Mouse (Mus musculus): ENCODE measurements around the gene Kcng3.

Gene Kcng3

DNA sequence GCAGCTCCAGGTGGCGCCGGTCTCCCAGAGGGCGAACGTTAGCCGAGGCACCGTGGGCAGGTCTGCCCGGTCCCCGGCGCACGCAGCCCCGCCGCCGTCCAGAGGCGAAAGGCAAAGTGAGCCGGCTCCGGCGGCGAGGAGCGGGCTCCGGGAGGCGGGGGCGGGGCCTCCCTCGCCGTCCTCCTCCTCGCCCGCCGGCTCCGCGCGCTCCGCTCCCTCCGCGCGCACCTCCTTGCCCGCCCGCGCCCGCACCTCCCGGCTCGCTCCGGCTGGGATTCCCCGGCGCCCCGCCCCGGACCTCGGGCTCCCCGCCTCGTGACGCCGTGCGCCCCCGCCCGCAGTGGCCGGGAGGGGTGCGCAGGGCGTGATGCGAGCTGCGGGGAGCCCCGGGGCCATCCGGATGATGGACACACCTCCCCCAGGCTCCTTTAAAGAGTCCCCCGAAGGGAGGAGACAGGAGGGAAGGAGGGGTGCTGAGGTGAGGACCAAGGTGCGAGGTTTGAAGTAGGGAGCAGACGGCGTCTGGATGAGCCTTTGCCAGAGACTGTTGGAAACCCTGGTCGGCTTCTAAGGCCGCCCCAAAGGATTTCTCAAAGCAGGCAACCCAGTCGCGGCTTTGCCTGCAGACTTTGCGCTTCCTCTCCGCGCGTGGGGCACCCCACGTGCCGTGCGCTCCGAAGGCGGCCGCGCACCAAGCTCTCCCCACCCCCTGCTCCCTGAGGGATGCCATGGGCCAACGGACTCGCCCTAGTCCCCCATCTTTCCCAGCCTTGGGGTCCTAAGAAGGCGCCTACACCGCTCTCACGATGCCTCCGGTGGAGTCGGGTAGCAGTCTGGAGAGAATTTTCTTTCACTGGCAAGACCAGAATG lies at the start of gene Kcng3:
Kcng3 (minus strand) TSS at position 113 of the 870 bp plus-strand sequence.
- no peak for DNase-seq (ENCODE audit: low read depth, low spot score)

DNA sequence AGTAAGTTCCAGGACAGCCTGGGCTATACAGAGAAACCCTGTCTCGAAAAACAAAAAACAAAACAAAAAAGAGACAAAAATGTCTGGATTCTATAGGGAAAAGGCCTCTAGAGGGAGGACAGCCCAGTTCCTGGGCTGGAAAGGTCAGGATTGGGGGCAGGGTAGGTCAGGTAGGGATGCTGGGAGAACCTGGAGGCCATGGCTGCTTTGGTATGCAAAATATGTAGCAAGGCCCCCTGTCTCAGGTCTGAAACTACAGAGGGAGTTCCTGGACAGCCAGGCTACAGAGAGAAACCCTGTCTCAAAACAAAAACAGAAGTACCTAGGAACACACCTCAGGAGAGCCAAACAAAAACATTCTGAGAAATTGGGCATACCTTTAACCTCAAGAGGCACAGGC lies 45.7 kb upstream of the Kcng3 start:
- DNase-seq (ENCODE audit: low read depth, low spot score): no peak

- no peak for DNase-seq (ENCODE audit: low read depth, low spot score)
These were observed 41.0 kb upstream of the Kcng3 start for GRCm38 (mm10) chr17:83672685-83673084.

DNA sequence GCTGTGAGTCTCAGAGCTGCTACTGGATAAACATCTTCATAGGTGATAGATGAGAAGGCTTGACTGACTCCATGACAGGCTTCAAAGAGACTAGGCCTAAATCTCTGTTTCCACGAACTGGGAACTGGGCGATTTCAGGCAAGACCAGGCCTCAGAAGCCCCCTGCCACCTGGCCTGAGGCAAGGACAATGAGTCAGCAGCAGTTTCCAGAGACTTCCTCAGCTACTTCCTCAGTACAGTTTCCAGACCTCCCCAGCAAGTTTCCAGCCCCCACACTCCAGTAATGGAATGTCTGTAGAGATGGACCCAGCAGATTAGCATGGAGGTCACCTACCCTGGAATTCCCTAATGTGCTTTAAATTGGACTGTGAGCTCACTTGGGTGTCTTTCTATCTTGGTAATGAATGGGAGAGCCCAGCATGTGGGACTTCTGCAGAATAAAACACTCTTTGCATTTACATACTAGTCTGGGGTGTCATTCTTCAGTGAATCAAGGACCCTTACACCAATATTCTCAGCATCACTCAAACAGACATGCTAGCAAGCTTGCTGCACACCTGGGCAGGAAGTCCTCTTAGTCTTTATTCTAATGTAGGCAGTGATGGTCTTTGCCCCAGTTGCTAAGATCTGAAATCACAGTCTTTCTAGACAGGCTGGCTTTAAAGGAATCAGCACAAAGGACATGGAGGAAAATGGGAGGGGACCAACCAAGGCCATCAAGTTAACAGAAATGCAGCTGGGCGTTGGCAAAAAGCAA lies 36.4 kb upstream of the Kcng3 start:
- no peak for DNase-seq (ENCODE audit: low read depth, low spot score)

DNA sequence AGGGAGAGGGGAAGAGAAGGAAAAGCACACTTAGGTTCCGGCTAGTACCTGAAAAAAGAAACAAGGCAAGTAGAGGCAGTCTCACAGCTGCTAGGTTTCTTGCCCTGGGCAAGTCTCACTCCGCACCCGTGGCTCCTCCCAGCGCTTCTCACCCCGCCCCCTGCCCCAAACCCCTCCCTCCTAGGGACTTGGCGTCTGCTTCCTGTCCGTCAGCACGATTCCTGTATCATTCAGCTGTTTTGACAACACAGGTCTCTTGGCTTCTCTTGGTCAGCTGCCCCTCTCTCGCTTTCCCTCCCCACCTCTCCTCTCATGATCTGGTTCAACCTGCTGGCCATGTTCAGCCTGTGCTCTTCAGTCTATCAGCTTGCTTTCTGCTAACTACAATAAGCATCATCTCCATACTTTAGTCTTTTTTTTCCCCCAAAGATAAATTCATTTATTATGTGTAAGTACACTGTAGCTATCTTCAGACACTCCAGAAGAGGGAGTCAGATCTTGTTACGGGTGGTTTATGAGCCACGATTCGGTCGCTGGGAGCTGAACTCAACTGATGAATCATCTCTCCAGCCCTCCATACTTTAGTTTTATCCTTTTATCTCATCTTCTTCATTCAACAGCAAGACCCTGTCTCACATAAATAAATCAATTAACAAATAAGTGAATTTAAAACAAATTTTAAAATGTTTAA lies 35.0 kb upstream of the Kcng3 start:
- DNase-seq (ENCODE audit: low read depth, low spot score): peak; percentile 61

DNA sequence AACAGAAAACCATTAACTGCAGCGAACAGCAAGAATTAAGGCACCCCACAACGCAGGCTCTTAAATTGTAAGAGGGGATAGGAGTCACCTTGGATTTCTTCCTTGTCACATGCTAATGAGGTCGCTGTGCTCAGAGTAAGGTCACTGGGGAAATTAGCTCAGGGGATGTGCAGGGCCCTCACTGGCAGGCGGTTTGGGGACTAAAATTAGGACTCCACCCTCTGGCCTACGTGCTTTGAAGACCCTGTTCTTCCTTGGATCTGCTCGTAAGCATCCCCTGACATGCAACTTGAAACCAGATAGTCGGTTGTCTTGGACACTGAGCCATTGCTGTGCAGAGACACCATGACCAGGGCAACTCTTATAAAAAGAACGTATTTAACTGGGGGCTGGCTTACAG lies 33.1 kb upstream of the Kcng3 start:
- DNase-seq (ENCODE audit: low read depth, low spot score): no peak

- DNase-seq (ENCODE audit: low read depth, low spot score): no peak
These were observed 27.2 kb upstream of the Kcng3 start for GRCm38 (mm10) chr17:83658943-83659342.

DNA sequence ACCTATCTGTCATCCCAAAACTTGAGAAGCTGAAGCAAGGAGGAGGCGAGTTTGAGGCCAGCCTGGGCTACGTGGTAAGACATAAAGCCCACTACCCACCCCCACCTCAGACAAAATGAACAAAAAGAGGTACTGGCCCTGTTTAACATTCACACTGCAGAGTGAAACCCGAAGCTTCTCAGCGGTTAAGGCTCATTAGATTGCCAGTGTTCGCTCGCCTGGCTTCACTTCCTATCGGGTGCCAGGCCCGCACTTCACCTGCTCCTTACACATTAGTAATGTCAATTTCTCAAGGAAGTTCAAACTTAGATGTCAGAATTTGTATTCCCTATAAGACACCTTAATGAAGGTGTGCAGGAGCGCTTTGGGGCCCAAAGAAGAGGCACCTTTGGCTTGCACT lies 25.7 kb upstream of the Kcng3 start:
- DNase-seq (ENCODE audit: low read depth, low spot score): no peak

GRCm38 (mm10) chr17:83655732-83656131 lies 24.0 kb upstream of the Kcng3 start:
- DNase-seq (ENCODE audit: low read depth, low spot score): no peak

GRCm38 (mm10) chr17:83654651-83655136 lies 23.0 kb upstream of the Kcng3 start:
- no peak for DNase-seq (ENCODE audit: low read depth, low spot score)

GRCm38 (mm10) chr17:83653635-83654034 lies 21.9 kb upstream of the Kcng3 start:
- DNase-seq (ENCODE audit: low read depth, low spot score): no peak

DNA sequence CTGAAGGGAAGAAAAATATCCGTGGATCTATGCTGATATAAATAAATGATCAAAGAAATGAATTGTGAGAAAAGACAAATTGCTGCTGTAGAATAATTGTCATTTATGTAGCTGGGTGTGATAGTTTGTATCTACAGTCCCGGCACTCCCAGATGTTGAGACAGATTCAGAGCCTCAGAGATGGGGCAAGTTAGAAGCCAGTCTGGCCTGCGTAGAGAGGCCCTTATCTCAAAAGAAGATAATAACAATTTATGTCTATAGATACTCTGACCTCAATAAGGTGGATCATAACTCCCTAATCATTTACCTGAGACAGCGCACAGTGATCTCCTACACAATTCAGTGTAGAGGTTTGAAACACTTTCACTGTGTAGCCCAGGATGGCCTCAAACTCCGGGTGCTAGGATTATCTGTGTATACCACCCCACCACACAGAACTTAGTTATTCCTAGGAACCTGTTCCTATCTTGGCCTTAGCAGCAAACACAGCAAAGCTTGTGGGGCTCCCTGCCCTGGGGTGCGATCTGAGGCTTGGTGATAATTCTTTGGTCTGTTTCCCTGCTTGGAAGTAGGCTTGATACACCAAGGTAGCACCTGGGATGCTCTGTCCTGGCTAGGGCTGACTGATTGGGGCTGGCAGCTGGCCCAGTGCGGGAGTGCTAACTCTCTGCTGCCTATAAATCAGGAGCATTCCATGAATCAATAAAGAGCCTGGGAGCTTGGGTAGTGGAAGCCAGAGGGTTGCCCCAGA lies 19.4 kb upstream of the Kcng3 start:
- DNase-seq (ENCODE audit: low read depth, low spot score): no peak

GRCm38 (mm10) chr17:83649986-83650385 lies 18.3 kb upstream of the Kcng3 start:
- no peak for DNase-seq (ENCODE audit: low read depth, low spot score)

DNA sequence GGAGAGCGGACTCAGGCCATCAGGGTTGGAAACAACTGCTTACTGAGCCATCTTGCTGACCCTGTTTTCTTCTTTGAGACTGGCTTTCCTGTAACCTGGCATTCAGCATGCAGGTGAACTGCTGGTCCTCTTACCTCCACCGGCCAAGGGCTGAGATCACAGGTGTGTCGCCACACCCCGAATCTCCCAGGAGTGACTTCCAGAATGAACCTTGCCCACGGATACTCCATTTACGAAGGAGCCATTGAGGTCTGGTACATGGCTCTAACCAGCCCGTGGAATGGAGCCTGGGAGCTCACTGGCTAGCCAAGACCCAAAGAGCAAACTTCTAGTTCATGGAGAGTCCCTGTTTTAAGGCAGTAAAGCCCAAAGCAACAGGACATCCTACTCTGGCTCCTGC lies 15.7 kb upstream of the Kcng3 start:
- DNase-seq (ENCODE audit: low read depth, low spot score): no peak

DNA sequence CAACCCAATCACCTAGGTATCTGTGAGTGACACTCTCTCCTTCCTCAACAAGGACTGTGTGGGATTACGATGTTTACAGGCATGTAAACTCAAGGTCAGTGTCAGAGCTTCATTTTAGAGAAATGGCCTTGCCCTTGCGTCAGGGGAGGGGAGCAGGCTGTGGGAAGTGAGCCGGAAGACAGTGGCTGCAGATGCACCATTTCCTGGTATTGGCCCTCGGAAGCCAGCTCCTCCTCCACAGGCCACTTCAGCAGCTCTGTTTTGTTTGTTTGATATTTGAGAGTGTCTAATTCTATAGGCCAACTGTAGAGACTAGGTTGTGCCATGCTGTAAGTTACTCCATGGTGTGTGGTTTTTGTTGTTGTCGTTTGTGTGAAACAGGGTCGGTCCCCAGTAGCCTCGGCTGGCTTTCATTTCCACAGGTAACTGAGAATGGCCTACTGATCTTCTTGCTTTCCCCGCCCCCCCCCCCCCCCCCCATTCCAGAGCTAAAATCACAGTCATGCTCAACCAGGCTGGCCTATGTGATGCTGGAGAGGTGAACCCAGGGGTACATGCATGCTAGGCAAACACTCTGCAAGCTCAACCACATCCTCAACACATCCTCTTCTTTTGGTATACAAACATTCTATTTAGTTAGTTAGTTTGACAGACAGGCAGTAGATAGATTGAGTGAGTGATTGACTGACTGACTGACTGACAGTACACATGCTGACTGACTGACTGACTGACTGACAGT lies 14.9 kb upstream of the Kcng3 start:
- no peak for DNase-seq (ENCODE audit: low read depth, low spot score)

- no peak for DNase-seq (ENCODE audit: low read depth, low spot score)
These were observed 13.6 kb upstream of the Kcng3 start for GRCm38 (mm10) chr17:83645226-83645808.

DNA sequence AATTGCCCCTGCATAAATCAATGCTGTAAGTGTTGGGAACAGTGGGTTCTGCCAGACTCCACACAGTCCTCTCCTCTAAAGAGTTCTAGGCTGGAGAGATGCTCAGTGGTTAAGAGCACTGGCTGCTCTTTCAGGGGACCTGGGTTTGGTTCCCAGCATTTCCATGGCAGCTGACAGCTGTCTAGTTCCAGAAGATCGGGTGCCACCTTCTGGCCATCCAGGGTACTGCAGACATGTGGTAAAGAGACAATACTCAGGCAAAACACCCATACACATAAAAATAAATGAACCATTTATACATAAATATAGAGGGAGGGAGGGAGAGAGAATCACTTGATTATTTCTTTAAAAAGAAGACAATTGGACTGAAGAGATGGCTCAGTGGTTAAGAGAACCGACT lies 5.7 kb upstream of the Kcng3 start:
- no peak for DNase-seq (ENCODE audit: low read depth, low spot score)

DNA sequence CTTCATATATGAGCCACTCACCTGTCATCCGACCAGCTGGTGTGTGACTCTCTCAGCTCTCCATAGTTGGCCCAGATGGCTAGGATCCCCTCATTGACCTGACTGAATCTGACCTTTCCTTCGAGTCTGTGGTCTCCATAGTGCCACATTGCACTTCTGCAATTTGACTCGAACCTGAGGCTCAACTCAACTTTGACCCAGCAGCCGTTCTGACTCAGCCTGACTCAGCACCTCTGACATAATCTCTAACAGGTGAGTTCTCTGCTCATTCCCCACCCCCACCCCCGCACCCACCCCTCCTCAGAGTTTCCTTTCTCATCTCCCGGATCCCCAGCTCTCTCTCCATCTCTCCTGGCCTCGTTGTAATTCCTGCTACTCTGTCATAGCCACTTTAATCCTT lies 4.7 kb upstream of the Kcng3 start:
- DNase-seq (ENCODE audit: low read depth, low spot score): no peak

GRCm38 (mm10) chr17:83632653-83633570 lies 1.2 kb upstream of the Kcng3 start:
- no peak for DNase-seq (ENCODE audit: low read depth, low spot score)
